Mouse (Mus musculus): ENCODE measurements around the gene Fcho1. TPM values are rescaled to one million over a fixed set of nuclear protein-coding genes. Genes with fewer than 3 reads are reported as not detected.

Fcho1 gene
- total RNA-seq, 2 experiments from 2014 or later, result 152 to 245 TPM

- ATAC-seq (replicated peaks; ENCODE audit: low FRiP score, poor library complexity, severe bottlenecking), result no peak
Observed at GRCm38 (mm10) chr8:71687616-71688015, 37.9 kb downstream of the Fcho1 start.

- no peak for ATAC-seq (replicated peaks; ENCODE audit: low FRiP score, poor library complexity, severe bottlenecking)
Observed at GRCm38 (mm10) chr8:71686143-71686734, 39.3 kb downstream of the Fcho1 start.

GRCm38 (mm10) chr8:71685573-71685972, 39.9 kb downstream of the Fcho1 start:
- no peak for ATAC-seq (replicated peaks; ENCODE audit: low FRiP score, poor library complexity, severe bottlenecking)

DNA sequence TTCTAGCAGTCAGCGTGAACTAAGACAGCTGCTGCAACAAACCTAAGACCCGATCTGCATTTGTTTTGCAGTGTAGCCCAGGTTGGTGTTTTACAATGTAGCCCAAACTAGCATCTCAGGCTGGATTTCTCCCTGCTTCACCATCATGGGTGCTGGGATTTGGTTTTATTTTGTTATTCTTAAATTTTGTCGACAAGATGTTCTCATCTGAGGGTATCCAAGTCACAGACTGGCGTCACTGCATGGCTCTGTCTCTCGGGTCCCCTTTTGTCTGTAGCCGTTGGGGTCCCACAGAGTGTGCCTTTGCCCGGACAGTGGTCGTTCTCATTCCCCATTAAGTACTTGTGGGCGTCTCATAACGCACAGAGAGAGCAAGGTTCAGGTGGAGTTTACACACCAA, 40.8 kb downstream of the Fcho1 start:
- no peak for ATAC-seq (replicated peaks; ENCODE audit: low FRiP score, poor library complexity, severe bottlenecking)

GRCm38 (mm10) chr8:71682832-71683231, 42.7 kb downstream of the Fcho1 start:
- no peak for ATAC-seq (replicated peaks; ENCODE audit: low FRiP score, poor library complexity, severe bottlenecking)

DNA sequence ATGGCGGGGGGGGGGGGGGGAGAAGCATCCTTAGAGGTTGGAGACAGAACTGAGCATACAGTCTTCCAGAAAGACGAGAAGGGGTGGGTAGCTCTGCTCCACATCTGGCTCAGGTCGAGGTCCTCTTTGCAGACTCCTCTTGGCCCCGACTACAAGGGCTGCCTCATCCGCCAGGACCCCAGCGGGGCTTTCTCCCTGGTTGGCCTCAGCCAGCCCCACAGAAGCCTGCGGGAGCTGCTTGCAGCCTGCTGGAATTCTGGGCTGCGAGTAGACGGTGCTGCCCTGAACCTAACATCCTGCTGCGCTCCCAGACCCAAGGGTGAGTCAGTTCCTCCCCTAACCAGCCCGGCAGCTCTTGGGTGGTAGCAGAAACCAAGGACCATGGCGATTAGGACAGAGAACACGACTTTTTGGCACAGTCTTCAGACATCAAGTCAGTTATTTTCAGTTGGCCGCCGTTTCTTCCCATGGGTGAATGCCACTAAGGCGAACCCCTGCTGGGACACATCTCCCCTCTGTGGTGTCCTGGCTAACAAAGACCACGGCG, 44.1 kb downstream of the Fcho1 start:
- no peak for ATAC-seq (replicated peaks; ENCODE audit: low FRiP score, poor library complexity, severe bottlenecking)

GRCm38 (mm10) chr8:71680471-71680870, 45.0 kb downstream of the Fcho1 start:
- ATAC-seq (replicated peaks; ENCODE audit: low FRiP score, poor library complexity, severe bottlenecking), result no peak

GRCm38 (mm10) chr8:71679550-71680168, 45.9 kb downstream of the Fcho1 start:
- no peak for ATAC-seq (replicated peaks; ENCODE audit: low FRiP score, poor library complexity, severe bottlenecking)

DNA sequence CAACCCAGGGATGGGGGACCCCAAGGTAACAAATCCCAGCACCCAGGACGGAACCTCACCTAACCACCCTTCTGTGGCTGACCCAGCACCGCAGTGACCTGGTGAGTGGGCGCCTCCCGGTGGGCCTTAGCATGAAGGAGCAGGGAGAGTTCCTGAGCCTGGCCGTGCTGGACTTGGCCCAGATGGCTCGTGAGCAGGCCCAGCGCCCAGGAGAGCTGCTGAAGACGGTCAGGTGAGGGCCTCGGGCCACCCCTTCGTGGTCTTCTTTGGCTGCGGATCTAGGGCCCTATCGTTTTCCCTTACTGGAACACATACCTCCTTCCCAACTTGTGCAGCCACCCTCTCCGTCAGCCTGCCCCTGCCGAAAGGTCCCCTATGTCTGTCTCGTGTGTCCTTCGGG, 46.4 kb downstream of the Fcho1 start:
- ATAC-seq (replicated peaks; ENCODE audit: low FRiP score, poor library complexity, severe bottlenecking), result no peak

- ATAC-seq (replicated peaks; ENCODE audit: low FRiP score, poor library complexity, severe bottlenecking), result no peak
Observed at GRCm38 (mm10) chr8:71678216-71678615, 47.3 kb downstream of the Fcho1 start.

- ATAC-seq (replicated peaks; ENCODE audit: low FRiP score, poor library complexity, severe bottlenecking), result no peak
Observed at GRCm38 (mm10) chr8:71677555-71677954, 48.0 kb downstream of the Fcho1 start.

DNA sequence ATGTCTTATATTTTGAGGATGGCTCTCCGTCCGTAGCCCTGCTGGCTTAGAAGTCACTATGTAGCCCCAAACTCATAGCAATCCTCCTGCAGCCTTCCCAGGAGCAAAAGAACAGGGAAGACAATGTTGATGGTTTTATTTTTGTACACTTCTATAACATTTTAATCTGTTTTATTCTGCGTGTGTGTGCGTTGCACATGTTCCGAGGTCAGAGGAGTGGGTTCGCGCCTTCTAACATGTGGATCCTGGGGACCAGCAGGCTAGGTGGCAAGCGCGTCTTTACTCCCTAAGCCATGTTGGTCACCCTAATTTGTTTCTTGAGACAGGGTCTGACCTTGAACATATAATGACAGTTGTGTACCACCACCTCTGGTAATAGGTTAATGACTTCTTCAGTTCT, 48.7 kb downstream of the Fcho1 start:
- no peak for ATAC-seq (replicated peaks; ENCODE audit: low FRiP score, poor library complexity, severe bottlenecking)

GRCm38 (mm10) chr8:71676020-71676741, 49.3 kb downstream of the Fcho1 start, which contains the start of gene Jak3:
Jak3 (plus strand) TSS chr8:71676296.
- ATAC-seq (replicated peaks; ENCODE audit: low FRiP score, poor library complexity, severe bottlenecking), result peak; percentile 62

GRCm38 (mm10) chr8:71675456-71676019, 50.0 kb downstream of the Fcho1 start:
- no peak for ATAC-seq (replicated peaks; ENCODE audit: low FRiP score, poor library complexity, severe bottlenecking)

DNA sequence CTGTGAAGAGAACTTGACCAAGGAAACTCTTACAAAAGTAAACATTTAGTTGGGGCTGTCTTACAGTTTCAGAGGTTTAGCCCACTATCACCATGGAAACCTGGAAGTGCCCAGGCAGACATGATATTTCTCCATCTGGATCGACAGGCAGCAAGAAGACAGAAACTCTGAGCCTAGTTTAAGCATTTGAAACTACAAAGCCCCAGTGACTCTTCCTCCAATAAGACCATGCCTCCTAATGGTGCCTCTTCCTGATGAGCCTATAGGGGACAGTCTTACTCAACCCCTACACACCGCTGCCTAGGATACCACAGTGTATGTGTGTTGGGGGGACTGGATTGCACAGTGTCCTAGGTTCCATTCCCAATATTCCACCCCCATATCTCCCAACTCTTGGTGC, 51.4 kb downstream of the Fcho1 start:
- no peak for ATAC-seq (replicated peaks; ENCODE audit: low FRiP score, poor library complexity, severe bottlenecking)

- ATAC-seq (replicated peaks; ENCODE audit: low FRiP score, poor library complexity, severe bottlenecking), result no peak
Observed at GRCm38 (mm10) chr8:71672168-71672735, 53.3 kb downstream of the Fcho1 start.

DNA sequence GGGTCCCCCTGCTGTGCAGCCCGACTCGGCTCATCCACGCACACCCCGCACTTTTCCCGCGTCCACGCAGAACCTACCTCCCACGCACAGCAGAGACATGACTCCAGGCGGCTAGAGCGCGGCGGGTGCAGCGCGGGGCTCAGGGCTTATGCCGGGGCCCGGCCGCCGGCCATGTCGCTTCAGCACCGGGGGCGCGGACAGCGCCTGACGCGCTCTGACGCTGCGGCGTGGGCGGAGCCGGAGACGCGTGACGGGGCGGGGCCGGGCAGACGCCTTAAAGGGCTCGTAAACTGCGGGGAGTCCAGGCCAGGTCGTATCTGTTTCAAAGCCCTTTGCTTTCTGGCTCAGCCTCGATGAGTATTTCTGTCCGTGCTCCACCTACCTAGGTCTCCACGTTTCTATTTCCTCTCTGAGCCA, 54.0 kb downstream of the Fcho1 start, which contains the start of gene Unc13a:
TSS of gene Unc13a (minus strand) at position 209 of the 417 bp plus-strand sequence.
- peak; percentile 83 for ATAC-seq (replicated peaks; ENCODE audit: low FRiP score, poor library complexity, severe bottlenecking)

GRCm38 (mm10) chr8:71670621-71671548, 54.6 kb downstream of the Fcho1 start:
- no peak for ATAC-seq (replicated peaks; ENCODE audit: low FRiP score, poor library complexity, severe bottlenecking)

GRCm38 (mm10) chr8:71670198-71670597, 55.3 kb downstream of the Fcho1 start:
- no peak for ATAC-seq (replicated peaks; ENCODE audit: low FRiP score, poor library complexity, severe bottlenecking)

Measured in erythroid progenitor cell, adult 5-6 weeks (primary cell).